Mouse (Mus musculus) bone marrow, adult 2 months (tissue): ENCODE measurements at regions not wholly inside any gene's neighbourhood (a gene's known extent, or its start where the extent isn't known, plus 50 kb on each side); places are given as distances from the start of the nearest gene placed in this dataset.

Experiments
- CTCF ChIP-seq: fragments of 200-500 bp; IDR thresholded peaks from 2 replicates; pipeline ENCODE4 v1.5.1; 2011; ENCODE audit warnings: low read length, control low read depth; ENCODE audit not compliant: control insufficient read depth, insufficient read depth
- POLR2A ChIP-seq: fragments of 200-500 bp; IDR thresholded peaks from 2 replicates; pipeline ENCODE4 v1.6.1; 2011; ENCODE audit warnings: low read depth, mild to moderate bottlenecking, control low read depth, low read length, borderline replicate concordance; ENCODE audit not compliant: control insufficient read depth

DNA sequence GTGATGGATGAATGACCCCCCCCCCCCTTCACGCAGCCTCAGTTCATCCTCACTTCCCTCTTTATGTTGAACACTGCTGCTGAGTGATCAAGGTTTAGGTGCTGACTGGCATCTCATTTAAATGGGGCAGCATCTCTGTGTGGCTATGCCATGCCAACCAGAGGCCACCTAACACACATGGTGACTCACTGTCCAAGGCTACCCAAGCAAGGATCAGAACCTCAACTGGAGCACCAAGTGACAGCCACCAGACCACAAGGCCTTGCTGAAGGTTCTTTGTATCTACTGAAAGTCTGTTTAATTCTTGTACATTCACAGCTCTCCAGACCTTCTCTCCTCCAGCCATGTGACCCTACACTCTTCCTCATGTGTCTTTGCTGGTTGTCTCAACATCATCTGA, 347.6 kb upstream of the Myt1l start:
- TF ChIP-seq CTCF (no peak), POLR2A (no peak)
